Mouse (Mus musculus) lung, embryonic 15.5 days (tissue): ENCODE data around the gene Mettl13. TPM values are rescaled to one million over a fixed set of nuclear protein-coding genes. Genes with fewer than 3 reads are reported as not detected.

Source experiments
- ATAC-seq: fragments of 200-750 bp; cut with Nextera tagmentation; 2 replicates; pipeline ENCODE4 v1.8.0; 2017; ENCODE audit warnings: moderate number of reproducible peaks, borderline replicate concordance; ENCODE audit not compliant: low FRiP score, low TSS enrichment; ENCODE audit errors: extremely low read depth
- H3K27ac ChIP-seq: fragments of 300-500 bp; sonication (generic); 2 replicates; pipeline ENCODE4 v1.5.1; 2015; ENCODE audit warnings: moderate library complexity, mild to moderate bottlenecking, inconsistent platforms
- H3K27me3 ChIP-seq: fragments of 300-500 bp; sonication (generic); 2 replicates; pipeline ENCODE4 v1.6.1; 2015; ENCODE audit warnings: inconsistent platforms
- H3K36me3 ChIP-seq: fragments of 300-500 bp; sonication (generic); 2 replicates; pipeline ENCODE4 v1.6.1; 2015; ENCODE audit warnings: inconsistent platforms
- H3K4me1 ChIP-seq: fragments of 300-500 bp; sonication (generic); 2 replicates; pipeline ENCODE4 v1.6.1; 2015; ENCODE audit warnings: inconsistent platforms
- H3K4me2 ChIP-seq: fragments of 300-500 bp; sonication (generic); 2 replicates; pipeline ENCODE4 v1.6.1; 2015; ENCODE audit warnings: inconsistent platforms, mild to moderate bottlenecking, moderate library complexity
- H3K4me3 ChIP-seq: fragments of 300-500 bp; sonication (generic); 2 replicates; pipeline ENCODE4 v1.5.1; 2015; ENCODE audit warnings: mild to moderate bottlenecking, inconsistent platforms
- H3K9ac ChIP-seq: fragments of 300-500 bp; sonication (generic); 2 replicates; pipeline ENCODE4 v1.6.1; 2015; ENCODE audit warnings: inconsistent platforms
- H3K9me3 ChIP-seq: fragments of 300-500 bp; sonication (generic); 2 replicates; pipeline ENCODE4 v1.6.1; 2016; ENCODE audit warnings: inconsistent platforms
- WGBS: fragments of 180-500 bp; shearing (Covaris S2); methylation state at CpG from one replicate; pipeline ENCODE4 v1.1.7; 2015; 5-methylcytosine and 5-hydroxymethylcytosine counted together
- polyA plus RNA-seq: library from polyadenylated mRNA; unstranded; fragments of >200 nt; fragmentation: Nextera tagmentation; extraction: Ambion mirVana; gene quantifications from 2 replicates; pipeline ENCODE4 v1.2.1, GENCODE M21; 2015

The Mettl13 gene
- polyA plus RNA-seq, 1 experiment from 2014 or later, result 22.6 TPM

DNA sequence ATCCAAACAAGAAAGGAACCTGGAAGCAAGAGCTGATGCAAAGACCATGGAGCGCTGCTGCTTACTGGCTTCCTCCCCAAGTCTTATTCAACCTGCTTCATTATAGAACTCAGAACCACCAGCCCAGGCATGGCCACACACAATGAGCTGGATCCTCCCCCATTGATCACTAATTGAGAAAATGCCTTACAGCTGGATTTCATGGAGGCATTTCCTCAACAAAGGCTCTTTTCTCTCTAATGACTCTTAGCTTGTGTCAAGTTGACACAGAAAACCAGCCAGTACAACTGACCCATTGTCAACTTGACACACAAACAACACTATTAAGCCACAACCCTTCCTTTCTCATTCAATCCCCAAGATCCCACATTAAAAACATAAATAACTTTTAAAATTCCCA, 17.7 kb downstream of the Mettl13 start:
- Histone ChIP-seq H3K9ac (no peak overlapping the region), H3K9me3 (no peaks in the 10 kb centered on the region), H3K36me3 (peaks cover 35% of the 10 kb centered on the region), H3K27ac (no peak overlapping the region), H3K4me2 (no peak overlapping the region), H3K27me3 (no peaks in the 10 kb centered on the region), H3K4me1 (no peaks in the 10 kb centered on the region), H3K4me3 (no peak overlapping the region)
- 90% methylated on average over 1 of the region's 1 CpGs for WGBS
- no peak for ATAC-seq

DNA sequence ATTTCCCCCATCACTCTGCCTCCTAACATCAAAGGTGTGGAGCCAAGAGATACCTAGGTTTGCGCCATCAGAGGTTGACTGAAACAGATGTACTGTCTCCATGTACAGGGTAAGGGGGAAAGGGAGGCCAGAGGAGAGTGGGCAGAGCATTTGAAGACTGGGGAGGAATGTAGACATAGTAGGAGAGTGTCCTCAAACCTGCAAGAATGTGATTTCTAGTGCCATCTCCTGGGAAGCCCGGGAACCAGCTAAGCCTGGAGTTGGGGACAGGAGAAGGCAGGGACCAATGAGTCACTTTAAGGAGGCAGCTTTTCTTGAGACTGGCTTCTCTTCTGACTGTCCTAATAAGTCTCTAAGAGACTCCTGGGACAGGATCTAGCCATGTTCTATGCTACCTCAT, 18.7 kb downstream of the Mettl13 start:
- peaks cover 25% of the 10 kb centered on the region for H3K36me3 ChIP-seq
- no peak for ATAC-seq

DNA sequence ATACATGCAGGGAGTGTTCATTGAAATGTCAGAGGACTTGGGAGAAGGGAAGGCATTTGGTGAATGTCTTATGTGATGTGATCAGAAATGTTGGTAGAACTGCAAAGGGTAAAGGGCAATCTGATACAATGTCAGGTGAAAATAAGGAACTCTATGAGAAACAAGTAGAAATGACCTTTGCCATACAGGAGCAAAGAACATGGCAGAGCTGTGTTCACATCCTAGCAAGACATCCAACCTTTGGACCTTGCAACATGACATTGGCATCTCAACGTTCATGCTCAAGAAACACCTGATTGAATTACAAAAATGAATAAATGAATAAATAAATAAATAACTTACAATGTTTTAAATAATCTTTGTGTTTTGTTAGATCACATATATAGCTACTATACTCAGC, 33.2 kb downstream of the Mettl13 start:
- no peak overlapping the region for H3K9ac ChIP-seq
- H3K27ac ChIP-seq, result no peak overlapping the region
- no peaks in the 10 kb centered on the region for H3K4me1 ChIP-seq
- H3K4me3 ChIP-seq, result no peak overlapping the region
- 80% methylated on average over 1 of the region's 1 CpGs for WGBS
- H3K36me3 ChIP-seq, result no peaks in the 10 kb centered on the region
- H3K9me3 ChIP-seq, result no peaks in the 10 kb centered on the region
- no peak for ATAC-seq
- H3K4me2 ChIP-seq, result no peak overlapping the region
- no peaks in the 10 kb centered on the region for H3K27me3 ChIP-seq

More for the DNA sequence above, 18.7 kb downstream of the Mettl13 start:
- Histone ChIP-seq H3K9me3 (no peaks in the 10 kb centered on the region), H3K27me3 (no peaks in the 10 kb centered on the region), H3K4me3 (no peak overlapping the region), H3K4me2 (no peak overlapping the region), H3K9ac (no peak overlapping the region), H3K4me1 (no peaks in the 10 kb centered on the region), H3K27ac (no peak overlapping the region)
- WGBS, result 44% methylated on average over 2 of the region's 2 CpGs

DNA sequence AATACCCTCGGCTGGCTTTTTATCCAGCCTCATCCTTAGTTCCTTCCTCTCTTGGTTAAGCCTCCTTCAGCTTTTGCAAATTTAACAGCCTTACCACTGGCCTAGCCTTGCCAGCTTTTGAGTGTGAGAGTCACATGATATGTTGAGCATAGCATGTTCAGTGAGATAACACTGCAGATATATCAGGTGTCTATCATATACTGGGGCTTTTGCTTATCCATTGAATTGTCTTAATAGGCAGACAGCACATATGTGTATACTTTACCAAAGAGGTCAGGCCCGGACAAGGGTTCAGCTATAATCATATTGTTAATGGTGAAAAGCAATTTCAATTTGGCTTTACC, 38.4 kb downstream of the Mettl13 start:
- H3K4me2 ChIP-seq, result no peak overlapping the region
- no peak overlapping the region for H3K27ac ChIP-seq
- no peak overlapping the region for H3K9ac ChIP-seq
- no peak overlapping the region for H3K4me3 ChIP-seq
- no peaks in the 10 kb centered on the region for H3K9me3 ChIP-seq
- no peaks in the 10 kb centered on the region for H3K36me3 ChIP-seq
- no peaks in the 10 kb centered on the region for H3K27me3 ChIP-seq
- 54% methylated on average over 2 of the region's 2 CpGs for WGBS
- no peak for ATAC-seq
- no peaks in the 10 kb centered on the region for H3K4me1 ChIP-seq

DNA sequence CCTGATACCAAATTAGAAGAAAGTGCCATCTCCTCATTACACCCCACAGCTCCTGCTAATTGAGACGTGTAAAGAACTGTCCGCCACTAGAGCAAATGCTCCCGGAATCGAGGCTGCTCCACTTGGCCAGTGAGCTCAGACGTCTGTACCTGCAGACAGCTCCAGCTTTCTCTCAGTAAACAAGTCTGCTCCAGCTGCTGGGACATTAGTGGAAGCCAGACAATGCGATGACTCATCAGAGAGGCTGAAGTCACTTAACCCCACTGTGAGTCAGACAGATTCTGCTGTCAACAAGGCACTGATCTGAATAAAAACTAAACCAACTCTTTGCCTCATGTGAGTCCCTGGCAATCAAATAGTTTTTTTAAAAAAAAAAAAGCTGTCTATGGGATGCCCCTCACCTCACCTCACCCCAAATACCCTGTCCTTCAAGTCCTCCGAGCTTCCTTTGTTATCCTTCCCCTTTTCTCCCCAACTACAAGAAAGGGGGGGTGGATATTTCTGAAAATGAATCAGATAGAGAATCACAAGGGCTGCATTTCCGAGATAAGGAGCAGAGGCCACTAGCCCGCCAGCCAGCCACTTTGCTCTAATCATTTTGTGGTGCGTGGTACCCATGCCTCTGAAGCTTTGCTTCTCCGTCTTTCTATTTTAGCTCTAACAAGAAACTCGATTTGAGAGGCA, 38.9 kb downstream of the Mettl13 start:
- H3K27ac ChIP-seq, result no peak overlapping the region
- no peak overlapping the region for H3K9ac ChIP-seq
- no peaks in the 10 kb centered on the region for H3K4me1 ChIP-seq
- H3K27me3 ChIP-seq, result no peaks in the 10 kb centered on the region
- H3K4me3 ChIP-seq, result no peak overlapping the region
- peak; percentile 49; the same call in 1 of the 2 replicates for ATAC-seq
- H3K9me3 ChIP-seq, result no peaks in the 10 kb centered on the region
- no peak overlapping the region for H3K4me2 ChIP-seq
- H3K36me3 ChIP-seq, result no peaks in the 10 kb centered on the region
- WGBS, result 38% methylated on average over 12 of the region's 12 CpGs

DNA sequence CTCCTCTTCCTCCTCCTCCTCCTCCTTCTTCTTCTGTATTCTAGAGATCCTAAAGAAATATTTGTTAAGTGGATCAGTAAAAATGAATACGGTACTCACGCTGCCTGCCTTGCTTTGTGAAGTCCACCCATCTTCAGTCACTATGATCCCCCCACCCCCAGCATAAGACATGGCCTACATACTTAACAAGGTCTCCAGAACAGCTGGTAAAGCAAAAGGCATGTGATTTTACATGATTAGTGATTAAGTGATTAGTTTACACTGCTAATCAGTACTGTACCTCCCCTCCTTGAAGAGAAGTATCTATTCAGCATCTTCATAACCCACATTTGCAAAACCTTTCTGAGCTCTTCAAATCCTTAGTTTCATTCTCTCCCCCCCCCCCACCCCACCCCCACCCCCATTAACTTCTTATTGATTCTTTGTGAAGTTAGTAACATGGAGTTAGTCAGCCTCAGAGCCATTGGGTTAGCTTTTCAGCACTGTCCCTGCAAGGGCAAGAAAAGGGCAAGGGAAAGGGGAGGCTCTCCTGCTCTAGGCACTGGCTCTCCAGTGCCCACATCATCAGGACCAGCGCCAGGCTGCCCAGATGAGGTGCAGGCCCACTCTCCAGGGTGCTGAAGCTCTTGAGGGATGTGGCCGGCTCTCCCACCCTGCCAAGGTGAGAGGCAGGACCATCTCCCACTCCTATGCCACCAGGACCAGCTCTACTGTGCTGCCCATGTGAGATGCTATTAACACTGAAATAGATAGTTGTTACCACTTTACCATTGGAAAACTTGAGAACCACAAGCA, 39.9 kb downstream of the Mettl13 start:
- Histone ChIP-seq H3K9me3 (no peaks in the 10 kb centered on the region), H3K36me3 (no peaks in the 10 kb centered on the region), H3K4me1 (no peaks in the 10 kb centered on the region), H3K4me2 (no peak overlapping the region), H3K27me3 (no peaks in the 10 kb centered on the region), H3K9ac (no peak overlapping the region), H3K27ac (no peak overlapping the region), H3K4me3 (no peak overlapping the region)
- no peak for ATAC-seq
- 71% methylated on average over 4 of the region's 4 CpGs for WGBS

DNA sequence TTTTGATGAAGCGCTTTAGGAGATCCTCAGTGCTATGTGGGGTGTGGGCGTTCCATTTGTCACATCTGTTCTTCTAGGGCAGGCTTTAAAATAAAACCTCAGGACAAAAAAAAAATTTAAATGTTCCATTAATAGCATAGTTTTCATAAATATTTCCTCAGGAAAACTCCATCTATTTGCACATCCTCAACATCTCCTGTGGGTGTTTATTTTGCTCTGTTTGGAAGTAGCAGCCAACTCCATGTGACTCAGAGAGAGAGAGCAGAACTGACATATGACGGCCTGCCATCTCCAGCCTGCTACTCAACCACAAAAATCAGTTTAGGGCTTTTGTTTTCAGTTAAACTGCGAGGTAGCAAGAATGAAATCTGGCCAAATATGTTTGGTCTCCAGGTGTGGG, 41.8 kb downstream of the Mettl13 start:
- WGBS, result 73% methylated on average over 4 of the region's 4 CpGs
- no peak for ATAC-seq
- Histone ChIP-seq H3K4me2 (no peak overlapping the region), H3K9me3 (no peaks in the 10 kb centered on the region), H3K4me3 (no peak overlapping the region), H3K36me3 (no peaks in the 10 kb centered on the region), H3K4me1 (no peaks in the 10 kb centered on the region), H3K9ac (no peak overlapping the region), H3K27ac (no peak overlapping the region), H3K27me3 (no peaks in the 10 kb centered on the region)

DNA sequence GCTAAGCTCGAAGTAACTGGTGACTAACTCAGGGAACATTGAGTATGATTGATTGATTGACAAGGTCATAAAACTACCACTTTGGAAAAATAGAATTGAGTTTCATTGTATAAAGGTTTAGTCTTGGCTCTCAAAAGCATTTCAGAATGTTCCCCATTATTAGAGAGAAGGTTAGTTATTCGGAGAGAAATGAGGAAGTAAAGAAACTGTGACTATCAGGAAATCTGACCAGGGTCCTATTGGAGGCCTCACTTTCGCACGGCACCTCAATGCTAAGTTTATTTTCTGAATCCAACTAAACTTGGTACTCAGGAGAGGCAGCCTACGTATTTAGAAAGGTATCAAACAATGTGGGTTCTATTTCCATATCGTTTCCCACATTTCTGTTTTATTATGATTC, 42.7 kb downstream of the Mettl13 start:
- Histone ChIP-seq H3K4me3 (no peak overlapping the region), H3K9me3 (no peaks in the 10 kb centered on the region), H3K27me3 (no peaks in the 10 kb centered on the region), H3K4me1 (no peaks in the 10 kb centered on the region), H3K9ac (no peak overlapping the region), H3K27ac (no peak overlapping the region), H3K4me2 (no peak overlapping the region), H3K36me3 (no peaks in the 10 kb centered on the region)
- WGBS, result 81% methylated on average over 6 of the region's 6 CpGs
- ATAC-seq, result no peak

Other genes with a start within 250 kb of the Mettl13 start
- gene Dnm3, start 70.5 kb downstream of the Mettl13 start, polyA plus RNA-seq, result 2.2 and 2.7 TPM in 2 replicates
- gene Vamp4, start 22.0 kb upstream of the Mettl13 start, polyA plus RNA-seq, result 49.7 and 53.6 TPM in 2 replicates
- not detected in 2 replicates for gene Myoc, start 90.6 kb upstream of the Mettl13 start, polyA plus RNA-seq
- not detected in 2 replicates for gene Myocos, start 109.7 kb upstream of the Mettl13 start, polyA plus RNA-seq
- gene Prrc2c, start 192.0 kb upstream of the Mettl13 start, polyA plus RNA-seq, result 136 and 140 TPM in 2 replicates